Mouse (Mus musculus) thymus, postnatal 4 days (tissue): Measurements from ENCODE around the gene Exoc4.

Source experiments
- DNase-seq: peaks from one replicate; pipeline ENCODE4 v3.0.0; 2021

Gene Exoc4

DNA sequence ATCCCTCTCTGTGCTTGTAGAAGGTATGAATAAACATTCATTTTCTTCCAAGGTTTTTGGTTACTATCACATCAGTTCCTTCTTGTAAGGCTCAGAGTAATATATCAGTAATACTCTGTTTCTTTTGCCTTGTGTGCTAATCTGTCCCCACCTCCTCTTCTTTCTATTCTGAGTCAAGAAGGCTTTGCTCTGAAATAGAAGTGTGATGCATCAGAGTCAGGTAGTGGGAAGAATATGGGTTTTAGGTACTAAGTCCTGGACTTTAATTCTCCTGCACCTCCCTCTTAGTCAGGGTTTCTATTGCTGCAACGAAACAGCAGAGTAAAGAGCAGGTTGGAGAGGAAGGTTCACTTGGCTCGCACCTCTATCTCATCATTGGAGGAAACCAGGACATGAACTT lies 240.9 kb downstream of the Exoc4 start:
- no peak for DNase-seq

DNA sequence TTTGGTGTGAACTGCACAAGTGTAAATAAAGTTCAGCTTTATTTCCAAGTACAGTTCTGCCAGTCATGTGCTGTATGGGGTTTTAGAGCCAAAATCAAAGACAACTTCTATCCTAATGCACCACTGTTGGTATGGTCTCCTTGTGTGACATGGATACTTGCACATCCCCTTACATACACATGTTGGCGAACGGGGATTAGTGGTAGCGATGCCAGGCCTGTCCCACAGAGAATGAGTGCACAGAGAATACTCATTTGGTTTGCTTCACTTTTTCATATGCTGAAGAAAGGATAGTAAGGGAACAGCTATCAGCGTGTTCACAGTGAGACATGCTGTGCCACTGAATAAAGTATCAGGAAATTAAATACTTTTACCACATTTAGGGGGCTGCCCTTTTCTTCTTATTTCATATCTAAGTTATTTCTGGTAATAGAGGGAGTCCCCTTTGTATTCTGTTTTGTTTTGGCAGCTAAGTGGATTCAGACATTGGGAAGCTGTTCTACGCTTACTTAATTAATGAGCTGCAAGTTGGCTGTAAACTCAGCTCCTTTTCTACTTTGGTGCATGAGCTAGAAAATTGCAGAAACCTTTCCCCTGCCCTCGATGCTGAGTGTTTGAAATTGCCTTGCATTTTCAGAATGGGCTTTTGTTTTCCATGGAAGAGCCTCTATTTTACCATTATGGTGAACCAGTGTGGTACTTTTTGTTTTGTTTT lies 247.4 kb downstream of the Exoc4 start:
- no peak for DNase-seq

DNA sequence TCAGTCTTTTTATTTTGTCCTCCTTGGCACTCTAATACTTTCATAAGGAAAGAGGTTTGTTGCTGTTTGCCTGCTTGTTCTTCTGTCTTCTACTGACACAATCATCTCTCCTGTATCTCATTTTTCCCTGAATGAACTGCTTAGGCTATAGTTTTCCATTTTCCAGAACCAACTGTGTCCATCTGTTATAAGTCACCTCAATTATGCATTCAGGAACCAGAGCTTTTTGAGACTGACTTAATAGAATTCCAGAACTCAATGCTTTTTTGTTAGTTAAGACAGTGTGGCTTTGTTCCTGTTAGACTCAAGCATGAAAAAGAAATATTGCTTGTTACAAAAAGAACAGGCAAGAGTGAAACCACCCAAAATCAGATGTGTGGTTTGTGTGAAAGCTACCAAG lies 248.5 kb downstream of the Exoc4 start:
- DNase-seq, result no peak

DNA sequence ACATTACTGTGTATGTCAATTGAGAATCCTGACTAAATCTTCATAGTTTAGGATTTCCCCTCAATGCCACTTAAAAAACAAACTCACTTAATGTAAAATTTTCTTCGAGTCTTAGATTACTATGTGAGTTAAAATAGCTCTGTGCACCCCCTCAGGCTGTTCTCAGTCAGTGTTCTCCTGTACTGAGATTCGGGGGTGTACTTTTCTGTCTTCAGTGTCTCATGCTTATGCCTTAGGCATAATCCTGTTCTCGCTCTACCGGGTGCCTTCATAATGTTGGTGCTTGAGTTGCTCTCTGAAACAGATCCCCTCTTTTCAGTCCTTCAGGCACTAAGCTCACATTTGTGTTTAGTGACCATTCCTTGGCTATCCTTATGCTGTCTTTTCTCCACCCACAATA lies 253.5 kb downstream of the Exoc4 start:
- no peak for DNase-seq

DNA sequence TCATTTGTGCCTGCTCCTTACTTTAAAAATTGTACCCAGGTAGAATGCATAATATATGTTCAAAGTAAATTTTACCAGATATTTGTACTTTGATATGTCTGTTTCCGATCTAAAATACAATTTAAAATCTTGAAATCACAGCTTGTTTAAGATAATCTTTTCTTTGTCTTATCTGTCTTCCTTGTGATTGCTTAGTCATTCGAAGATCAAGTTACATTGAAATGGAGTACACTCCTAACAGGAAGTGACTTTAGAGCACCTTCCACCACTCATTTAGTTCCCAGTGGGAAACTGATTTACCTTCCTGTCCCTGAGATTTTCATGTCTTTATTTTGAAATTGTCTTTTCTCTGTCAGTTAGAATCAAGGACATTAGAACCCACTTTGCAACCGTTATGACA lies 254.5 kb downstream of the Exoc4 start:
- no peak for DNase-seq

GRCm38 (mm10) chr6:33507134-33507533 lies 258.2 kb downstream of the Exoc4 start:
- DNase-seq, result no peak

DNA sequence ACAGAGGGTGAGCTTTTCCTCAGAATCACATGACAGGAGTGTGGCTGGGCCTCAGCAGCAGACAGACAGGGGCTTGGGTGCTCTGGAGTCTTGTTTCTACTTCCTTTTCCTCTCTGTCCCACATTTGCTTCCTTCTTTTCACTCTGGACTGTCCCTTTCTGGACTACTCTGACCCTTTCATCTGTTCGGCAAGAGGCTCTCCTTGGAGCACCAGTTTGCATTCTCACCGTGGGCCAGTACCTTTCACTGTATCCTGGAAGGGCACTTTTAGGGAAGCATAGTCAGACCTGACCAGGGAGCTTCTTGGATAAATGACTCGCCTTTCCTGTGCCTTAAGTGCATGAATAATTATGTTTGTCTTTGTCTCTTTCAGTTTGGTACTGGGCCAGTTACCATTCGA lies 266.5 kb downstream of the Exoc4 start:
- peak; percentile 18 for DNase-seq

- DNase-seq, result peak; percentile 34
Observed at GRCm38 (mm10) chr6:33516798-33517197, 267.9 kb downstream of the Exoc4 start.

- peak; percentile 28 for DNase-seq
Observed at GRCm38 (mm10) chr6:33517890-33518410, 269.1 kb downstream of the Exoc4 start.

DNA sequence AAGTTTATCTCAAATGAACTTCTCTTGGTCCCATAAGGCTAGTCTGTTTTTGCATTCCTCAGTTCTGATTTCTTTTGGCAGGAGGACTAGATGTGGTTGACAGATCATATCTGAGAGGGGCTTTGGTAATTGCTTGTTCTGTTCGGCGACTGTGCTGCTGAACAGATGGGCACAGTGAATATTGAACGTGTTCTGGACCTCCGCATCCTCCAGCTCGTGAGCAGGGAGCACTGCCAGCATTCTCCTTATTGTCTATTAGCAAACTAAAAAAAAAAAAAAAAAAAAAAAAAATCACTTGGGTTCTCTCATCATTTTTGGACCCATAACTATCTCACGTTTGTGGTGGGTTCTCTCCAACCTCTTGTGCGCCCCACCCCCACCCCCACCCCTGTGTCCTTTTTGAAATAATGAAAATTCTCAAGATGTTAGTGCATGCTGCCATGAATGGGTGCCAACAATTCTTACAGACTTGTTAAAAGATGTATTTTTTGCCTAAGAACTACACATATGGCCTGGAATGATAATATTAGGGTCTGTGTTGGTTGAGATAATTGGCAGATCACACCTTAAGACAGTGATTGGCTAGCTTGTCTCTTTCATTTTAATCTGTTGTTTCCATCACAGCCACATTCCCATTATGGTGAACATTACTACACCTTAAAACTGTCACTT lies 276.9 kb downstream of the Exoc4 start:
- DNase-seq, result no peak

DNA sequence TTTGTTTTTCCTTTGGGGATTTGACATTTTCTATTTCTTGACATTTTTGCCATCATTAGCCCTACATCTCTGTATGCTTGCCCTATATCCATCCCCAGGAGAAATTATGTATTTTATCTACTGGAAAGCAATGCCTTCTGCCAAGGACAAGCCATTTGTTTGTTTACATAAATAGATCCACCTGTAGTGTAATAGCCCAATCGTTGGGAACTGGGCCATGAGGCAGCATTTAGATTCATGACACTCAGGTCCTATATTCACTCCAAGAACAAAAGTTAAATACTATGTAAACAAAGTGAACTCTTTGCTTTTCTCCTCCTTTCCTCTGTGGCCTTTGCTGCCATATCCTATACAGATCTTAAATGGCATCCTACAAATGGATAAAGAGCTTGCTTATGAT lies 291.5 kb downstream of the Exoc4 start:
- DNase-seq, result no peak

DNA sequence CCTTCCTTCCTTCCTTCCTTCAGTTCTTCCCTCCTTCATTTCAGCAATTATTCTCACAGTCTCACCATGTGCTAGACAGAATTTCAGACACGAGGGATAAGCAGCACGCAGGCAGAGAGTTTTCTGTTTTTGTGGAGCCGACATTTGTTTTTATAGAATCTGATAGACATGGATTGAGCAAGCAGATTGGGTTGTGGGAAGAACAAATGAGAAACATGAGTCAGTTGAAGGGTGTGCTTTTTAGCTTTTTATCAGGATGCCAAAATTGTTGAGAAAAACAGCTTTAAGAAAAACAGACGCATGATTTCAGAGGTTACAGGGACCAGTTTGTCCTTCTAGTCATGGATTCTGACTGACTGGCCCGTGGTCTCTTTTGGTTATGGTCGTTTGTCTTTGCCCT lies 293.8 kb downstream of the Exoc4 start:
- DNase-seq, result no peak

- DNase-seq, result peak; percentile 26
Observed at GRCm38 (mm10) chr6:33551934-33552333, 303.0 kb downstream of the Exoc4 start.

DNA sequence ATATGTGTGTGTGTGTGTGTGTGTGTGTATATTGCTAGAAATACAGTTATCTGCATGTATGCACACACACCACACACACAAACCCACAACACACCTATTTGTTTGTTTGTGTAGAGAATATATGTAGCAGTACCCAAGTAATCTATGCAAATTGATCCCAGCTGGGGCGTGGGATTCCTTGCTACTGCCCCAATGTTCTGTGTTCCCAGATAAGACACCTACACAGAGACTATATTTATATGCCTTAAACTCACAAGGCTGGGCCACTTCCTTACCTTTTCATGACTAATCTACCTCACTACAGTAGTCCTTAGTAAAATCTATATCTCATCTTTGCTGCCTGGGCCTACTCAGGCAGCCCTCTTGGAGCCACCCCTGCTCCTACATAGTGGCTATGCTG lies 312.0 kb downstream of the Exoc4 start:
- DNase-seq, result no peak

DNA sequence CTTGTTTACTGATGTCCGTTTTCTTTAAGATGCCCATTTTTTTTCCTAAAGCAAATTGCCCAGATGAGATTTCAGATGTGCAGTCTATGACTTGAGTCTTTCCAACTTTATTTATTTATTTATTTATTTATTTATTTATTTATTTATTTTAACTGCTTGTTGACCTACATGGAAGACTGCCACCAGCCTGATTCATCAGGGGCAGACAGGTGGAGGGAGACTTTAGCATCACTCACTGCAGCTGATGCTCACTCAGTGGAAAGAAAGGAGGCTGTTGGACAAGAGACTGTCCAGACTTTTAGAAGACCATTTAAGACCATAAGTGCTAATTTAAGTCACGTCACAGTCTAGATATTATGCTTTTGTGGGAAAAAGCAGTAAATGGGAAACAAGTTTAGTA lies 313.0 kb downstream of the Exoc4 start:
- no peak for DNase-seq

- DNase-seq, result no peak
Observed at GRCm38 (mm10) chr6:33575947-33576346, 327.1 kb downstream of the Exoc4 start.

- no peak for DNase-seq
Observed at GRCm38 (mm10) chr6:33608469-33608868, 359.6 kb downstream of the Exoc4 start.

DNA sequence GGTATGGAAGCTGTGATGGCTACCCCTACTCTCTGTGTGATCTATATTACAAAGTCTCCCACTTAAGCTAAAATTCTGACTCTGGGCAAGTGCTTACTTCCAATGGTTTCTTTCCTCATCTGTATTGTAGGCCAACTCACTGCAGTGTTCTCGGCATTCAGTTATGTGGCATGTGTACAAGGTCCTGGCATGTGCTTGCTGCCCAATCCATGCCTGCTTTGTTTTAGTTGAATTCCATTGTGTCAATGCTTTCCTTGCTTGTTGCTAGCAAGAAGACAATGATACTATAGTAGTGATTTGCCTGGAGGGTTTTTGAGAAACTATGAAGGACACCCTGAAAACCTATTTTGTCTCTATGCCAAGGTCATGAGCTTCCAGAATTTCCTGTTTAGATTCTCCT lies 365.1 kb downstream of the Exoc4 start:
- DNase-seq, result no peak

DNA sequence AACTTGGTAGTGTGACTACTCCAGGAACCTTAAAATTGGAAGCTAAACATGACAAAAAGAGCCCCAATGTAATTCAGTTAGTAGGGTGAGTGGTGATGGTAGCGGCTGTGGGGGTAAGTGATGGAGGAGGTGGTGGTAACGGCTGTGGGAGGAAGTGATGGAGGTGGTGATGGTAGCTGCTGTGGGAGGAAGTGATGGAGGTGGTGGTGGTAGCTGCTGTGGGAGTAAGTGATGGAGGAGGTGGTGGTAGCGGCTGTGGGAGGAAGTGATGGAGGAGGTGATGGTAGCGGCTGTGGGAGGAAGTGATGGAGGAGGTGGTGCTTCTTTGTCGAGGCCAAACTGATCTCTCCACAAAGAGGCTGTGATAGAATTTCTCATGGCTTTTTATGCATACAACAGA lies 369.7 kb downstream of the Exoc4 start:
- DNase-seq, result no peak

DNA sequence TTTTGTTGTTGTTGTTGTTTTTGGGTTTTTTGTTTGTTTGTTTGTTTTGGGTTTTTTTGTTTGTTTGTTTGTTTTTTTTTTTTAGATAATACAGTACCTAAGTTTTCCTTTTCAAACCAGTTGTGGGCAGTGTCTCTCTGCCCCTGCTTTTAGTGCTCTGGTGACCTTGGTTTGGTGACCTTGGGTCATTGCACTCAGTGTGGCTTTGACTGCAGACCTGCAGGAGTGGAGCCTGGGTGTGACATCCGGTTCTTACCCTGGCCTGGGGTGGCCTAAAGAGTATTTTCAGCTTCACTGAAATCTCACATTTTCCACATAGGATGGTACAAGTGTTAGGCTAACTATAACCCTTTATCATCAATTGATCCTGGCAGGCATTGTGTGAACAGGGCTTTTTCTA lies 371.8 kb downstream of the Exoc4 start:
- no peak for DNase-seq

DNA sequence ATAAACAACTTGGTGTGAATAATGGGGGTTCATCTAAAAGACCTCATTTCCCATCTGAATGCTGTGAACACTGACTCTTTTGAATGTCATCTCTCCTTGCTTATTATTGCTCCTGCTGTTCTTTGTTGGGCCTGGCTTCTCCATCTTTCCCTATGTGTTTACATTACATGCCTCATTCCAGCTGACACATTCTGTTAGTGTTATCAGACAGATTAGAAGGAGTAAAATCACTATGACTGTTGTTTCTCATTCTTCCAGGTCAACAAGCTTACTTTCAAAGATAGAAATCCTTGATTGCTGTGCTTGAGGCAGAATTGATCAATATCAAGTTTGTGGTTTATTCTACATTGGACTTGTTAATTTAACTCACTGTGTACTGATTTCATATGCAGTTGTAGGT lies 377.0 kb downstream of the Exoc4 start:
- no peak for DNase-seq

DNA sequence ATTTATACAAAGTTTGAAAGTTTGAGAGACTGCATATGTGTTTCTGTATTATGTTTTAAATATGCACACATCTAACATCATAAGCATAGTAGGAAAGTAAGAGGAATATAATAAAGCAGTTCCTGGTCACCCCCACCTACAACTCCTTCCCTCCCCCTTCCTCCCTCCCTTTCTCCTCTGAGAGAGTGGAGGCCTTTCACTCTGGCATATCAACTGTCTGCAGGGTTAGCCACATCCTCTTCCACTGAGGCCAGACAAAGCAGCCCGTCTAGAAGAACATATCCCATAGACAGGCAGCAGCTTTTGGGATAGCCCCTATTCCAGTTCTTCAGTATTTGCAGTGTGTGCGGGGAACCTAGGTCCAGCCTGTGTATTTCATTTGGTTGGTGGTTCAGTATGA lies 382.2 kb downstream of the Exoc4 start:
- no peak for DNase-seq

DNA sequence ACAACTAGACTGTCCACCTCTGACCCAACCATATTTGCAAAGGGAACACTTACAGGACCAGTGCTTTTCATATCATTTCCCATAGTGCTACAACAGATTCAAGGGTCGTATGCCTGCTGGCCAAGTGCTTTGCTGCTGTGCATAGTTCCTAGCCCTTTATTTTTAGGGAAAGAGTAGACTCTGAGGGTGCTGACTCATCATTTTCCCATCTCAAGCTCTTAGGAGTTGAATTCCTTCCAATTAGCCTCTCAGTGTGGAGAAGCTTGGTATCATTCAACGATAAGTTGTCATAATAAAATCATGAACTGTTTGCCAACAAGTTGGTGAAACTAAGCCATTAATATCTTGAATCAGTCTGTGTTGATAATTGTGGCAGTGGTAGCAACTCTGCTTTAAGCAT lies 388.3 kb downstream of the Exoc4 start:
- no peak for DNase-seq

GRCm38 (mm10) chr6:33681778-33682640 lies 433.1 kb downstream of the Exoc4 start:
- DNase-seq, result peak; percentile 57
